ENCODE assay signal across 10 mouse cellular contexts in the genomic region with DNA sequence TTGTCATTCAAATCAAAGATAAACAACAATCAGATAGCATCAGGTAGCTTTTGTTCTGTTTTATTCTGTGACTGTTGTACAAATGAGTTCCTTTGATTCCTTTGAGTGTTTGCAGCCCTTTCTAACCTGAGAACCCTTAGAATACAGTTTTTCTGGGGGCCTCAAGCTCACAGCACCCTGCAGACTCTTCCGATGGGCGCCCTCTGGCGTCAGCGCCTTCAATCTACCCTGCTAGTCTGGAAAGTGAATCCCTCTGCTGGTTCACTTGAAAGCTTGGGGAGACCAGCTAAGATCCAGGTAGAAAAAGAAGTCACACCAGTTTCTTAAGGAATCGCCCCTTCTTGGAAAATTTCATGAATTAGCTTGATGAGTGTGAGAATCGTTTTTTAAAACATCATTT.
DNase-seq lines count a peak whose midpoint lies in the region; ATAC-seq and TF ChIP-seq lines count a peak whose summit lies in the region.
"Had no signal": no experiment of that assay in that cellular context is flagged by ENCODE, and none has a peak within 500 bp of the region (broad histone marks: within the 10 kb centered on the region; RNA-seq: fewer than 3 reads in every experiment).

No protein-coding gene starts in this region.

- no peak overlapping the region for H3K27ac ChIP-seq in neural tube, embryonic 15.5 days (replicated peaks)
- no peak overlapping the region for H3K27ac ChIP-seq in kidney, embryonic 15.5 days
- H3K27ac ChIP-seq in limb, embryonic 13.5 days = no peak overlapping the region
- H3K27ac ChIP-seq in testis, adult 2 months (ENCODE audit: control insufficient read depth, insufficient read depth, low read depth, low read length) = no peak overlapping the region
- H3K27ac ChIP-seq: heart, embryonic 13.5 days; neural tube, embryonic 13.5 days had no signal

- no peaks in the 10 kb centered on the region for H3K27me3 ChIP-seq in neural tube, embryonic 15.5 days (replicated peaks)
- no peaks in the 10 kb centered on the region for H3K27me3 ChIP-seq in kidney, embryonic 15.5 days
- H3K27me3 ChIP-seq in limb, embryonic 13.5 days = peaks cover 21% of the 10 kb centered on the region
- H3K27me3 ChIP-seq in testis, adult 2 months (ENCODE audit: control insufficient read depth, insufficient read depth, low read length) = peaks cover 2% of the 10 kb centered on the region; the same call in 1 of the 2 replicates
- H3K27me3 ChIP-seq: neural tube, embryonic 13.5 days had no signal

- TF ChIP-seq CTCF in testis, adult 2 months (IDR thresholded peaks at IDR 0.05; ENCODE audit: control insufficient read depth, insufficient read depth, insufficient replicate concordance, low read depth, low read length) = peak; percentile 27; the same call in 1 of the 2 replicates

- H3K4me3 ChIP-seq in neural tube, embryonic 15.5 days (replicated peaks) = no peak overlapping the region
- H3K4me3 ChIP-seq in kidney, embryonic 15.5 days (replicated peaks) = no peak overlapping the region
- H3K4me3 ChIP-seq in limb, embryonic 13.5 days = no peak overlapping the region
- H3K4me3 ChIP-seq in testis, adult 2 months (ENCODE audit: control insufficient read depth, low read depth, low read length) = no peak overlapping the region
- H3K4me3 ChIP-seq: heart, embryonic 13.5 days; neural tube, embryonic 13.5 days had no signal

- no peak for TF ChIP-seq POLR2A in testis, adult 2 months (IDR thresholded peaks at IDR 0.05; ENCODE audit: control insufficient read depth, low read depth, low read length)

- no peak for ATAC-seq in neural tube, embryonic 15.5 days (ENCODE audit: low FRiP score)
- peak; percentile 38; the same call in 1 of the 2 replicates for ATAC-seq in kidney, embryonic 15.5 days (replicated peaks; ENCODE audit: low FRiP score)
- no peak for ATAC-seq in limb, embryonic 13.5 days (ENCODE audit: low FRiP score, low read depth)

- H3K9ac ChIP-seq in neural tube, embryonic 15.5 days (replicated peaks) = no peak overlapping the region
- no peak overlapping the region for H3K9ac ChIP-seq in kidney, embryonic 15.5 days
- H3K9ac ChIP-seq in limb, embryonic 13.5 days = no peak overlapping the region
- H3K9ac ChIP-seq: heart, embryonic 13.5 days; neural tube, embryonic 13.5 days had no signal

- 20% methylated on average over 6 of the region's 6 CpGs for WGBS in neural tube, embryonic 15.5 days
- 15% methylated on average over 6 of the region's 6 CpGs for WGBS in kidney, embryonic 15.5 days
- 9% methylated on average over 6 of the region's 6 CpGs for WGBS in limb, embryonic 13.5 days

- H3K4me1 ChIP-seq in neural tube, embryonic 15.5 days = no peaks in the 10 kb centered on the region; the same call in 1 of the 2 replicates
- peaks cover 10% of the 10 kb centered on the region for H3K4me1 ChIP-seq in kidney, embryonic 15.5 days
- H3K4me1 ChIP-seq in limb, embryonic 13.5 days = peaks cover 56% of the 10 kb centered on the region
- H3K4me1 ChIP-seq in testis, adult 2 months (ENCODE audit: control insufficient read depth, insufficient read depth, low read length) = peaks cover 2% of the 10 kb centered on the region
- H3K4me1 ChIP-seq: neural tube, embryonic 13.5 days had no signal

- H3K36me3 ChIP-seq in neural tube, embryonic 15.5 days = no peaks in the 10 kb centered on the region
- no peaks in the 10 kb centered on the region for H3K36me3 ChIP-seq in kidney, embryonic 15.5 days
- H3K36me3 ChIP-seq in limb, embryonic 13.5 days = no peaks in the 10 kb centered on the region
- H3K36me3 ChIP-seq in testis, adult 2 months (ENCODE audit: control insufficient read depth, insufficient read depth, low read length) = no peaks in the 10 kb centered on the region
- H3K36me3 ChIP-seq: heart, embryonic 13.5 days; neural tube, embryonic 13.5 days had no signal

- peak; percentile 4 to 34 for DNase-seq in adrenal gland, adult 18-20 months (ENCODE audit: low spot score in 2 of 2)
- no peak for DNase-seq in adrenal gland, adult 8-10 months
- peak; percentile 44 for DNase-seq in neural tube, embryonic 10.5 days (ENCODE audit: extremely low spot score, low spot score)
- peak; percentile 74 for DNase-seq in embryo, embryonic 11 days

- no peak overlapping the region for H3K4me2 ChIP-seq in neural tube, embryonic 15.5 days
- no peak overlapping the region for H3K4me2 ChIP-seq in kidney, embryonic 15.5 days
- peak overlapping the region; percentile 51 for H3K4me2 ChIP-seq in limb, embryonic 13.5 days (replicated peaks)
- H3K4me2 ChIP-seq: heart, embryonic 13.5 days; neural tube, embryonic 13.5 days had no signal

- H3K9me3 ChIP-seq in neural tube, embryonic 15.5 days (replicated peaks) = no peaks in the 10 kb centered on the region
- no peaks in the 10 kb centered on the region for H3K9me3 ChIP-seq in kidney, embryonic 15.5 days (replicated peaks)
- H3K9me3 ChIP-seq in limb, embryonic 13.5 days = no peaks in the 10 kb centered on the region
- H3K9me3 ChIP-seq: heart, embryonic 13.5 days; neural tube, embryonic 13.5 days had no signal
